Mouse (Mus musculus) small intestine, adult 2 months (tissue): ENCODE data around the gene Zmynd8.

Source experiments
- CTCF ChIP-seq: fragments of 200-500 bp; IDR thresholded peaks from 2 replicates; pipeline ENCODE4 v1.5.1; 2012; ENCODE audit warnings: low read depth, mild to moderate bottlenecking, control low read depth, inconsistent platforms, low read length, moderate library complexity, mixed read lengths; ENCODE audit not compliant: insufficient replicate concordance, insufficient read length; ENCODE audit errors: extremely low read depth
- POLR2A ChIP-seq: fragments of 200-500 bp; IDR thresholded peaks from 2 replicates; pipeline ENCODE4 v1.6.1; 2012; ENCODE audit warnings: low read depth, mild to moderate bottlenecking, control low read depth, inconsistent platforms, low read length, moderate library complexity

DNA sequence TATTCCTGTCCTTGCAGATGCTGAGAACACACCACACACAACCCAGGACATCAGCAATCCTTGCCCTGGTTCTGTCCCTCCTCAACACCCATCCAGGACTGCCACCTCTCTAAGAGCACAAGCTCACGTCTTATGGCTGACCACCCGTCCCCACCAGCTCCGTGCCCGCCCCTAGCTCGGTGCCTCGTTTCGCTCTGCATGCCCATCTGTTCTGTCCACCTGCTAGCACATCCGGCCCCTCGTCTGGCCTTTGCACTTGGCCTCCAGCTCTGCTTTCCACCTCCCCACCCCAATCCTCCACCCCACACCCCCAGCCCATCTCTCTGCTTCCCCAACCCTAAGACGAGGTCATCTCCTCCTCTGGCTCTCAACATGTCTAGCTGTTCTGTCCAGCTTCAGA is 8.9 kb downstream of the Zmynd8 start:
- TF ChIP-seq CTCF (no peak), POLR2A (no peak)
